Mouse (Mus musculus): Measurements from ENCODE around the gene Mtfp1. TPM values are rescaled to one million over a fixed set of nuclear protein-coding genes. Genes with fewer than 3 reads are reported as not detected.
"Not testable (repeated sequence)": the region's sequence is repeated elsewhere in the genome, so short reads cannot be mapped to it uniquely, and the experiment has no call there.

Gene Mtfp1
- 8.1 and 10.3 TPM in 2 replicates for polyA plus RNA-seq (2016; fragmentation: Nextera tagmentation; extraction: Ambion mirVana)

- Histone ChIP-seq H3K36me3 (peaks cover 26% of the 10 kb centered on the region), H3K4me3 (peak within 1 kb of the TSS; percentile 69), H3K9me3 (replicated peaks) (peaks cover 6% of the 10 kb centered on the region; the same call in 1 of the 2 replicates), H3K27me3 (ENCODE audit: low read depth, poor library complexity, severe bottlenecking) (no peaks in the 10 kb centered on the region), H3K27ac (replicated peaks) (peak within 1 kb of the TSS; percentile 92), H3K4me1 (peaks cover 40% of the 10 kb centered on the region)
- DNase-seq (ENCODE audit: low spot score) = peak; percentile 65
- WGBS = 10% methylated on average over 34 of the region's 34 CpGs
Observed at GRCm38 (mm10) chr11:4095171-4096053, at the start of gene Mtfp1. Gene Mtfp1, minus strand, starts transcription at chr11:4095445.

GRCm38 (mm10) chr11:4143281-4144062, 48.2 kb upstream of the Mtfp1 start:
- Histone ChIP-seq H3K36me3 (peaks cover 68% of the 10 kb centered on the region), H3K27ac (replicated peaks) (no peak overlapping the region), H3K27me3 (ENCODE audit: low read depth, poor library complexity, severe bottlenecking) (no peaks in the 10 kb centered on the region), H3K9me3 (replicated peaks) (no peaks in the 10 kb centered on the region), H3K4me3 (no peak overlapping the region), H3K4me1 (peaks cover 9% of the 10 kb centered on the region)
- 92% methylated on average over 21 of the region's 21 CpGs for WGBS
- DNase-seq (ENCODE audit: low spot score) = no peak

- DNase-seq (ENCODE audit: low spot score) = no peak
- H3K27me3 ChIP-seq (ENCODE audit: low read depth, poor library complexity, severe bottlenecking) = no peaks in the 10 kb centered on the region
- no peak overlapping the region for H3K27ac ChIP-seq (replicated peaks)
- 86% methylated on average over 4 of the region's 4 CpGs for WGBS
- no peak overlapping the region for H3K4me3 ChIP-seq
- peaks cover 76% of the 10 kb centered on the region for H3K36me3 ChIP-seq
- no peaks in the 10 kb centered on the region for H3K9me3 ChIP-seq (replicated peaks)
- peaks cover 3% of the 10 kb centered on the region; the same call in 1 of the 2 replicates for H3K4me1 ChIP-seq
Observed at GRCm38 (mm10) chr11:4142352-4142751, 47.1 kb upstream of the Mtfp1 start.

GRCm38 (mm10) chr11:4141505-4141904, 46.3 kb upstream of the Mtfp1 start:
- no peaks in the 10 kb centered on the region for H3K27me3 ChIP-seq (ENCODE audit: low read depth, poor library complexity, severe bottlenecking)
- no peak overlapping the region for H3K27ac ChIP-seq (replicated peaks)
- H3K4me1 ChIP-seq = peaks cover 7% of the 10 kb centered on the region
- no peak overlapping the region for H3K4me3 ChIP-seq
- H3K9me3 ChIP-seq (replicated peaks) = no peaks in the 10 kb centered on the region
- no peak for DNase-seq (ENCODE audit: low spot score)
- peaks cover 80% of the 10 kb centered on the region for H3K36me3 ChIP-seq

GRCm38 (mm10) chr11:4138964-4139363, 43.7 kb upstream of the Mtfp1 start:
- DNase-seq (ENCODE audit: low spot score) = no peak
- H3K9me3 ChIP-seq (replicated peaks) = no peaks in the 10 kb centered on the region
- no peak overlapping the region for H3K27ac ChIP-seq (replicated peaks)
- 76% methylated on average over 2 of the region's 2 CpGs for WGBS
- no peaks in the 10 kb centered on the region for H3K27me3 ChIP-seq (ENCODE audit: low read depth, poor library complexity, severe bottlenecking)
- no peak overlapping the region for H3K4me3 ChIP-seq
- H3K36me3 ChIP-seq = peaks cover 70% of the 10 kb centered on the region
- H3K4me1 ChIP-seq = peaks cover 21% of the 10 kb centered on the region

- H3K4me1 ChIP-seq = peaks cover 27% of the 10 kb centered on the region
- H3K27ac ChIP-seq (replicated peaks) = peak within 1 kb of the TSS; percentile 94
- H3K36me3 ChIP-seq = peaks cover 33% of the 10 kb centered on the region
- 3% methylated on average over 62 of the region's 66 CpGs for WGBS
- peak; percentile 92 for DNase-seq (ENCODE audit: low spot score)
- no peaks in the 10 kb centered on the region for H3K27me3 ChIP-seq (ENCODE audit: low read depth, poor library complexity, severe bottlenecking)
- peak within 1 kb of the TSS; percentile 83 for H3K4me3 ChIP-seq
- H3K9me3 ChIP-seq (replicated peaks) = peaks cover 5% of the 10 kb centered on the region; the same call in 1 of the 2 replicates
Observed at GRCm38 (mm10) chr11:4134986-4135935, 40.0 kb upstream of the Mtfp1 start, which contains the start of gene Rnf215. Gene Rnf215, plus strand, starts transcription at chr11:4135202.

GRCm38 (mm10) chr11:4134400-4134799, 39.2 kb upstream of the Mtfp1 start:
- Histone ChIP-seq H3K27ac (replicated peaks) (no peak overlapping the region), H3K4me1 (peaks cover 27% of the 10 kb centered on the region), H3K4me3 (peak overlapping the region; percentile 83; the same call in 1 of the 2 replicates), H3K36me3 (peaks cover 24% of the 10 kb centered on the region), H3K27me3 (ENCODE audit: low read depth, poor library complexity, severe bottlenecking) (no peaks in the 10 kb centered on the region), H3K9me3 (replicated peaks) (peaks cover 5% of the 10 kb centered on the region; the same call in 1 of the 2 replicates)
- 63% methylated on average over 6 of the region's 6 CpGs for WGBS
- no peak for DNase-seq (ENCODE audit: low spot score)

DNA sequence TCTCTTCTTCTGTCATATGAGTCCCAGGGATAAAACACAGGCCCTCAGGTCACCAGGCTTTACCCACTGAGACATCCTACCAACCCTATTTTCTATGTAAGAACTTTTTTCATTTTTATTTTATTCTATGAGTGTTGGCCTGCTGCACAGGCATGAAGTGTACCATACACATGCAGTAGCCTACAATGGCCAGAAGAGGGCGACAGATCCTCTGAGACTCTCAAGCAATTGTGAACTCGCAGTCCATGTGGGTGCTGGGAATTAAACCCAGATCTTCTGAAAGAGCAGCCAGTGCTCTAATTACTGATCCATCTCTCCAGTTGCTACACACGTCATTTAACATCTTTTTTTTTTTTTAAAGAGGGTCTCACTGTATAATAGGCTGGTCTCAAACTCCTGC, 38.2 kb upstream of the Mtfp1 start:
- peaks cover 27% of the 10 kb centered on the region for H3K4me1 ChIP-seq
- H3K4me3 ChIP-seq = no peak overlapping the region
- 49% methylated on average over 3 of the region's 3 CpGs for WGBS
- no peak overlapping the region for H3K27ac ChIP-seq (replicated peaks)
- peaks cover 5% of the 10 kb centered on the region; the same call in 1 of the 2 replicates for H3K9me3 ChIP-seq (replicated peaks)
- no peaks in the 10 kb centered on the region for H3K27me3 ChIP-seq (ENCODE audit: low read depth, poor library complexity, severe bottlenecking)
- no peak for DNase-seq (ENCODE audit: low spot score)
- peaks cover 15% of the 10 kb centered on the region for H3K36me3 ChIP-seq

GRCm38 (mm10) chr11:4128461-4128860, 33.2 kb upstream of the Mtfp1 start:
- H3K27me3 ChIP-seq (ENCODE audit: low read depth, poor library complexity, severe bottlenecking); DNase-seq (ENCODE audit: low spot score); H3K36me3 ChIP-seq; H3K9me3 ChIP-seq (replicated peaks); H3K4me3 ChIP-seq; H3K27ac ChIP-seq (replicated peaks); H3K4me1 ChIP-seq: not testable (repeated sequence)
- WGBS = 92% methylated on average over 4 of the region's 4 CpGs

DNA sequence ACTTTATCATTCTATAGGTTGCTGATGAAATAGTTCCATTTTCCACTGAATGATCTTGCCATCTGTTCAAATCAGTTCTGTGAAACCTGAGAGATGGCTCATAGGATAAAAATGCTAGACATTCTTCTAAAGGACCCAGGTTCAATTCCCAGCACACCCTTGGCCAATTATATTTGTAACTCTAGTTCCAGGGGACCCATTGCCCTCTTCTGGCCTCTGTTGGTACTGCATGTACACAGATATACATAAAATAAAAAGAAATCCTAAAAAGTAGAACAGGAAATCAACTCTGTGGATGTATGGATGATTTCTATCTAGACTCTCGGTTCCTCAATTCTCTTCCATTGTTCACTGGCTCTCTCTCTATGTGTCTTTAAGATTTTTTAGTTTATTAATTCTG, 31.8 kb upstream of the Mtfp1 start:
- DNase-seq (ENCODE audit: low spot score) = no peak
- Histone ChIP-seq H3K27me3 (ENCODE audit: low read depth, poor library complexity, severe bottlenecking) (no peaks in the 10 kb centered on the region), H3K27ac (replicated peaks) (no peak overlapping the region), H3K4me3 (no peak overlapping the region), H3K36me3 (no peaks in the 10 kb centered on the region), H3K4me1 (peaks cover 10% of the 10 kb centered on the region), H3K9me3 (replicated peaks) (peaks cover 2% of the 10 kb centered on the region; the same call in 1 of the 2 replicates)
- WGBS = 90% methylated on average over 1 of the region's 1 CpGs

- Histone ChIP-seq H3K36me3 (no peaks in the 10 kb centered on the region), H3K9me3 (replicated peaks) (peaks cover 2% of the 10 kb centered on the region; the same call in 1 of the 2 replicates), H3K4me1 (peaks cover 5% of the 10 kb centered on the region), H3K27me3 (ENCODE audit: low read depth, poor library complexity, severe bottlenecking) (peaks cover 24% of the 10 kb centered on the region), H3K27ac (replicated peaks) (no peak overlapping the region), H3K4me3 (no peak overlapping the region)
- WGBS = 69% methylated on average over 5 of the region's 5 CpGs
- DNase-seq (ENCODE audit: low spot score) = no peak
Observed at GRCm38 (mm10) chr11:4123922-4124321, 28.7 kb upstream of the Mtfp1 start.
